Mouse (Mus musculus) lung, postnatal 0 days (tissue): ENCODE results near the gene Snph.

Source experiments
- CTCF ChIP-seq: IDR thresholded peaks from 2 replicates; pipeline ENCODE4 v1.5.1; 2016; ENCODE audit warnings: antibody characterized with exemption, mild to moderate bottlenecking
- EP300 ChIP-seq: IDR thresholded peaks from 2 replicates; pipeline ENCODE4 v1.6.1; 2016; ENCODE audit warnings: antibody characterized with exemption, mild to moderate bottlenecking, control low read depth

DNA sequence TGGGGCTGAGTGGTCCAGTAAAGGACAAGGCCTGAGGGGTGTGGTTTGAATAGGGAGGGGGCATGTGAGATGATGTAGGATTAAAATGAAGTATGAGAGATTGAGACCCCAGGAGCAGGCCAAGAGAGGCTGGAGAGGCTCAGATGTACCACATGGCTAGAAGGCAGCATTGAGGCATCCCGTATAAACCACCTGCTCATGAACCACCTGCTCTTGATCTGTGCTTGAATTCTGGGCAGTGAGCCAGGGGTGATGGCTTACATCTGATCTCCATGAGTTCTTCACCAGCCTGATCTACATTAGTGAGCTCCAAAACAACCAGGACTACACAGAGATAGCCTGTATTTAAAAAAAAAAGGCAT is 38.6 kb upstream of the Snph start:
- no peak for TF ChIP-seq CTCF
- no peak for TF ChIP-seq EP300
